16 mouse cellular contexts compared by ENCODE assay signal in genomic region chr11:75031251-75031650, GRCm38 (mm10).
DNase-seq lines count a peak whose midpoint lies in the region; ATAC-seq and TF ChIP-seq lines count a peak whose summit lies in the region.
"Had no signal": no experiment of that assay in that cellular context is flagged by ENCODE, and none has a peak within 500 bp of the region (broad histone marks: within the 10 kb centered on the region; RNA-seq: fewer than 3 reads in every experiment).

No protein-coding gene starts in this region.

- DNase-seq in forebrain, embryonic 14.5 days (ENCODE audit: low spot score), result peak; percentile 25
- no peak for DNase-seq in forebrain, embryonic 11.5 days (ENCODE audit: low spot score)
- DNase-seq in lung, embryonic 14.5 days, result peak; percentile 81
- DNase-seq in lung, adult 2 months, result no peak
- DNase-seq in ZHBTc4 (ENCODE audit: low read depth, low spot score), result peak; percentile 77
- peak; percentile 20 for DNase-seq in lung, postnatal 36 days
- no peak for DNase-seq in frontal cortex, postnatal 10 days (ENCODE audit: low spot score in 2 of 2)
- no peak for DNase-seq in c-Kit-positive CD71-positive TER-119-positive erythroid progenitor cells, embryonic 14.5 days (ENCODE audit: low spot score)
- DNase-seq: cerebellum, adult 9-10 months; gastrocnemius, postnatal 36 days; kidney, adult 9 months; spleen, adult 18-20 months; thymus, adult 18-20 months had no signal

- 0 out of 2 replicates have a peak, but pooled peaks cover 2% of the 10 kb centered on the region for H3K36me3 ChIP-seq in forebrain, embryonic 14.5 days (ENCODE audit: control insufficient read depth, insufficient read depth, low read length)
- H3K36me3 ChIP-seq in forebrain, embryonic 11.5 days (ENCODE audit: control insufficient read depth, insufficient read depth, low read length), result no peaks in the 10 kb centered on the region
- no peaks in the 10 kb centered on the region for H3K36me3 ChIP-seq in lung, embryonic 14.5 days (ENCODE audit: insufficient read depth)
- H3K36me3 ChIP-seq: liver, embryonic 15.5 days had no signal

- no peak overlapping the region for H3K9ac ChIP-seq in forebrain, embryonic 14.5 days (ENCODE audit: low read length)
- H3K9ac ChIP-seq in forebrain, embryonic 11.5 days (ENCODE audit: low read length), result no peak overlapping the region
- no peak overlapping the region for H3K9ac ChIP-seq in lung, embryonic 14.5 days
- H3K9ac ChIP-seq: forebrain, embryonic 13.5 days; liver, embryonic 15.5 days; midbrain, embryonic 12.5 days had no signal

- TF ChIP-seq CTCF in lung, embryonic 14.5 days (IDR thresholded peaks at IDR 0.05; ENCODE audit: low read depth), result no peak
- no peak for TF ChIP-seq CTCF in lung, adult 2 months (IDR thresholded peaks at IDR 0.05; ENCODE audit: insufficient read depth, low read length)

- H3K9me3 ChIP-seq in forebrain, embryonic 14.5 days (replicated peaks; ENCODE audit: control insufficient read depth, low read length), result no peaks in the 10 kb centered on the region
- H3K9me3 ChIP-seq in forebrain, embryonic 11.5 days (ENCODE audit: control insufficient read depth, low read length), result no peaks in the 10 kb centered on the region
- no peaks in the 10 kb centered on the region for H3K9me3 ChIP-seq in lung, embryonic 14.5 days (ENCODE audit: low read depth, low read length)
- H3K9me3 ChIP-seq: forebrain, embryonic 13.5 days; liver, embryonic 15.5 days; midbrain, embryonic 12.5 days had no signal

- WGBS in forebrain, embryonic 14.5 days, result 31% methylated on average over 2 of the region's 2 CpGs
- WGBS in forebrain, embryonic 11.5 days, result 65% methylated on average over 2 of the region's 2 CpGs
- 22% methylated on average over 2 of the region's 2 CpGs for WGBS in lung, embryonic 14.5 days
- WGBS in lung, adult 2 months, result 28% methylated on average over 2 of the region's 2 CpGs

- no peaks in the 10 kb centered on the region for H3K27me3 ChIP-seq in forebrain, embryonic 14.5 days (replicated peaks; ENCODE audit: control insufficient read depth, insufficient read depth, low read length)
- H3K27me3 ChIP-seq in forebrain, embryonic 11.5 days (ENCODE audit: control insufficient read depth, insufficient read depth, low read length), result no peaks in the 10 kb centered on the region
- no peaks in the 10 kb centered on the region for H3K27me3 ChIP-seq in lung, embryonic 14.5 days (ENCODE audit: insufficient read depth, low read length)
- H3K27me3 ChIP-seq: forebrain, embryonic 13.5 days; liver, embryonic 15.5 days; midbrain, embryonic 12.5 days had no signal

- no peak overlapping the region for H3K4me2 ChIP-seq in forebrain, embryonic 14.5 days (ENCODE audit: low read length)
- no peak overlapping the region for H3K4me2 ChIP-seq in forebrain, embryonic 11.5 days (ENCODE audit: low read depth, low read length, severe bottlenecking)
- H3K4me2 ChIP-seq in lung, embryonic 14.5 days, result no peak overlapping the region
- H3K4me2 ChIP-seq: forebrain, embryonic 13.5 days; liver, embryonic 15.5 days; midbrain, embryonic 12.5 days had no signal

- 0 out of 2 replicates have a peak, but pooled peaks cover 3% of the 10 kb centered on the region for H3K4me1 ChIP-seq in forebrain, embryonic 14.5 days (ENCODE audit: control insufficient read depth, insufficient read depth, low read length)
- H3K4me1 ChIP-seq in forebrain, embryonic 11.5 days (replicated peaks; ENCODE audit: control insufficient read depth, insufficient read depth, low read length), result no peaks in the 10 kb centered on the region
- H3K4me1 ChIP-seq in lung, embryonic 14.5 days (ENCODE audit: insufficient read depth), result peaks cover 27% of the 10 kb centered on the region
- peaks cover 9% of the 10 kb centered on the region for H3K4me1 ChIP-seq in lung, adult 2 months (ENCODE audit: control insufficient read depth, insufficient read depth, low read length)
- H3K4me1 ChIP-seq: liver, embryonic 15.5 days had no signal

- no peak for TF ChIP-seq POLR2A in lung, adult 2 months (IDR thresholded peaks at IDR 0.05; ENCODE audit: borderline replicate concordance, extremely low read depth, low read depth, low read length)

- no peak overlapping the region for H3K4me3 ChIP-seq in forebrain, embryonic 14.5 days (ENCODE audit: low read depth, low read length)
- H3K4me3 ChIP-seq in forebrain, embryonic 11.5 days (ENCODE audit: low read depth, low read length), result no peak overlapping the region
- H3K4me3 ChIP-seq in lung, embryonic 14.5 days (ENCODE audit: low read depth, low read length), result no peak overlapping the region
- H3K4me3 ChIP-seq in lung, adult 2 months (replicated peaks; ENCODE audit: extremely low read depth, low read depth, low read length), result no peak overlapping the region
- H3K4me3 ChIP-seq: forebrain, embryonic 13.5 days; liver, embryonic 15.5 days; midbrain, embryonic 12.5 days had no signal

- H3K27ac ChIP-seq in forebrain, embryonic 14.5 days (ENCODE audit: low read depth, low read length), result no peak overlapping the region
- no peak overlapping the region for H3K27ac ChIP-seq in forebrain, embryonic 11.5 days (ENCODE audit: low read depth, low read length)
- peak overlapping the region; percentile 64 for H3K27ac ChIP-seq in lung, embryonic 14.5 days (ENCODE audit: low read depth)
- H3K27ac ChIP-seq: forebrain, embryonic 13.5 days; liver, embryonic 15.5 days; midbrain, embryonic 12.5 days had no signal

- ATAC-seq in forebrain, embryonic 14.5 days, result no peak
- no peak for ATAC-seq in forebrain, embryonic 11.5 days (replicated peaks; ENCODE audit: low FRiP score)
- ATAC-seq in lung, embryonic 14.5 days (ENCODE audit: insufficient read depth), result peak; percentile 72
- ATAC-seq: forebrain, embryonic 13.5 days had no signal

Comparison
In these comparisons a context has a peak if more than half of its experiments do, and no peak if none do; other contexts are left out.
1. DNase-seq: peak in forebrain, embryonic 14.5 days (single experiment), lung, embryonic 14.5 days (single experiment), ZHBTc4 (single experiment) and lung, postnatal 36 days (single experiment); none in forebrain, embryonic 11.5 days (single experiment), lung, adult 2 months (single experiment), frontal cortex, postnatal 10 days (0 of 2) and c-Kit-positive CD71-positive TER-119-positive erythroid progenitor cells, embryonic 14.5 days (single experiment).